Mouse (Mus musculus) heart, adult 2 months (tissue): ENCODE results near the gene Bcas3. TPM values are rescaled to one million over a fixed set of nuclear protein-coding genes. Genes with fewer than 3 reads are reported as not detected.
"Not testable (repeated sequence)": the region's sequence is repeated elsewhere in the genome, so short reads cannot be mapped to it uniquely, and the experiment has no call there.

Experiments used
- DNase-seq, 2 experiments: peaks; one replicate each; pipeline ENCODE4 v3.0.0; 2021
- H3K27ac ChIP-seq: fragments of 200-600 bp; 2 replicates; pipeline ENCODE4 v1.8.1; 2022
- H3K27me3 ChIP-seq: fragments of 200-500 bp; 2 replicates; pipeline ENCODE4 v1.6.1; 2012; ENCODE audit warnings: mild to moderate bottlenecking, low read length, inconsistent platforms, mixed read lengths; ENCODE audit not compliant: control insufficient read depth, insufficient read depth
- H3K36me3 ChIP-seq: fragments of 200-500 bp; 2 replicates; pipeline ENCODE4 v1.6.1; 2012; ENCODE audit warnings: low read length, inconsistent platforms; ENCODE audit not compliant: control insufficient read depth, insufficient read depth
- H3K4me1 ChIP-seq: fragments of 200-500 bp; 2 replicates; pipeline ENCODE4 v1.6.1; 2011; ENCODE audit warnings: low read length; ENCODE audit not compliant: control insufficient read depth, insufficient read depth
- H3K4me3 ChIP-seq: fragments of 200-600 bp; 2 replicates; pipeline ENCODE4 v1.8.1; 2022
- H3K79me2 ChIP-seq: fragments of 200-500 bp; replicated peaks from 2 replicates; pipeline ENCODE4 v1.6.1; 2012; ENCODE audit warnings: mild to moderate bottlenecking, inconsistent platforms, low read length, moderate library complexity, mixed read lengths; ENCODE audit not compliant: control insufficient read depth, insufficient read depth
- H3K9ac ChIP-seq: fragments of 200-500 bp; 2 replicates; pipeline ENCODE4 v1.6.1; 2012; ENCODE audit warnings: low read depth, mild to moderate bottlenecking, control low read depth, inconsistent platforms, low read length, mixed read lengths
- CTCF ChIP-seq: fragments of 200-600 bp; IDR thresholded peaks from 2 replicates; pipeline ENCODE4 v1.8.1; 2022; ENCODE audit warnings: antibody characterized with exemption, mild to moderate bottlenecking, moderate library complexity
- EP300 ChIP-seq: fragments of 200-500 bp; IDR thresholded peaks from 2 replicates; pipeline ENCODE4 v1.6.1; 2011; ENCODE audit warnings: low read depth, low read length, control low read depth; ENCODE audit not compliant: insufficient read depth
- POLR2A ChIP-seq: fragments of 200-500 bp; IDR thresholded peaks from 2 replicates; pipeline ENCODE4 v1.6.1; 2011; ENCODE audit warnings: mild to moderate bottlenecking, low read depth, low read length, control low read depth; ENCODE audit not compliant: insufficient read depth
- WGBS: fragments of 180-500 bp; shearing (Covaris S2); methylation state at CpG from one replicate; pipeline ENCODE4 v1.1.7; 2018; 5-methylcytosine and 5-hydroxymethylcytosine counted together
- intact Hi-C: fragments of 180-260 bp; cut with DNase I; formaldehyde crosslinking; loops from one replicate; pipeline ENCODE4 v1.15.1; 2025
- polyA plus RNA-seq: library from polyadenylated mRNA; depleted of rRNA; stranded (reverse); fragments of >200 nt; gene quantifications from 2 replicates; pipeline ENCODE4 v1.2.3, GENCODE M21; 2012
- total RNA-seq, 2 experiments: library from RNA; stranded (reverse); gene quantifications; 2 replicates each; pipeline ENCODE4 v1.2.3; 2021

Bcas3 gene
- total and polyA plus RNA-seq, 3 experiments: 26.6 to 40.4 (median 36.0) TPM

DNA sequence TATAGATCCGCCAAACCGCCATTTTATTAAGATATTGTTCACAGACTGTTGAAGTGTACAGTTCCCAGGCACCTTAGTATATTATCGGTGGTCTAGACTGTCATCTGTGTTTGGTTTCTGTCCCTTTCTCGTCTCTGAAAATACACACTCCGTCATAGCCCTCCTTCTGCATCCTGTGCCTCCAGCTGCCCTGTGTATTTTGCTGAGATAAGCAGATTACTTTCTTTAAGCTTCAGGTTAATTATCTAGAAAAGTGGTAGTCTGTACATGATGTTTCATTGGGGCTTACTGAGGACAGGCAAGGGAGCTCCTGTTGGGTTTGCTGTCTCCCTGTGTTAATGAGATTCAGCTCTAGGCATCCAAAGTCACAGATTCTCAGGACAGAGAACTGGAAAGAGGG lies 146.6 kb downstream of the Bcas3 start:
- H3K79me2 ChIP-seq: no peaks in the 10 kb centered on the region
- no peak overlapping the region for H3K9ac ChIP-seq
- H3K27me3 ChIP-seq: no peaks in the 10 kb centered on the region
- DNase-seq: no peak
- H3K36me3 ChIP-seq: no peaks in the 10 kb centered on the region; the same call in 1 of the 2 replicates
- intact Hi-C loops: no loop called here
- H3K27ac ChIP-seq: no peak overlapping the region
- no peak overlapping the region for H3K4me3 ChIP-seq
- WGBS: 84% methylated on average over 5 of the region's 5 CpGs
- TF ChIP-seq CTCF (no peak), POLR2A (no peak), EP300 (no peak)
- H3K4me1 ChIP-seq: no peaks in the 10 kb centered on the region

DNA sequence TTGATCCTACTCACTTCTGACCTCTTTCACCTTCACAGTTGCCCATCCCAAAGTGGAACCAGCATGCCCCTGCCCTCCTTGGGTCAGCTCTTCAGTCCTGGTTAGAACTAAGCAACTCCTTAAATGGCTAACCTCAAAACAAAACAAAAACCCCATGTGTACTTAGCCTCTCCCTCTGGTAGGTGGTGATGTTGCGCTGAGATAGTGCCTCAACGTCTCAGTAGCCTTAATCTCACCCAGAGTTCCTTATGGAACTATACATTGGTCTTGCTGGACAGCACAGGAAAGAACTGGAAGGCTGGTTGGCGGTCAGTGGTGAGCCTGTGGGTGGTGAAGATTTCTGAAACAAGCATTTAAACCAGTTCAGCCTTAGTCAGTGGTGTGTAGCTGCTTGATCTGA lies 149.1 kb downstream of the Bcas3 start:
- no peak for DNase-seq
- H3K79me2 ChIP-seq: no peaks in the 10 kb centered on the region
- H3K4me3 ChIP-seq: no peak overlapping the region
- 79% methylated on average over 3 of the region's 3 CpGs for WGBS
- no peak overlapping the region for H3K27ac ChIP-seq
- no peaks in the 10 kb centered on the region for H3K36me3 ChIP-seq
- intact Hi-C loops: no loop called here
- H3K9ac ChIP-seq: no peak overlapping the region
- no peaks in the 10 kb centered on the region for H3K4me1 ChIP-seq
- no peak for TF ChIP-seq CTCF
- TF ChIP-seq POLR2A: no peak
- no peak for TF ChIP-seq EP300
- no peaks in the 10 kb centered on the region for H3K27me3 ChIP-seq

DNA sequence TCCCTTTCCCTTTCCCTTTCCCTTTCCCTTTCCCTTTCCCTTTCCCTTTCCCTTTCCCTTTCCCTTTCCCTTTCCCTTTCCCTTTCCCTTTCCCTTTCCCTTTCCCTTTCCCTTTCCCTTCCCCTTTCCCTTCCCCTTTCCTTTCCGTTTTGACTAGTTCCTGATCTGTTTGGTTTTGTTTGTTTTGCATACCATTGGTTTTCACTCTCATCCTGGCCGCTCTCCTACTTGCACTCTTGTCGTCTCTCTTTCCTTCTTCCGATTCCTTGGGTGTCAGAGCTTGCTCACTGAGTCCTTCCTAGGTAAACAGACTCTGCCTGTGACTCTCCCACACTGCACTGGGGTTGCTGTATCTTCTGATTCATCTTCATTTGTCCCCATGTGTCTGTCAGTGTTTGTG lies 151.8 kb downstream of the Bcas3 start:
- H3K4me3 ChIP-seq, intact Hi-C loops, H3K27me3 ChIP-seq, H3K27ac ChIP-seq, H3K79me2 ChIP-seq, DNase-seq, H3K36me3 ChIP-seq, H3K9ac ChIP-seq, H3K4me1 ChIP-seq: not testable (repeated sequence)
- 79% methylated on average over 4 of the region's 4 CpGs for WGBS

DNA sequence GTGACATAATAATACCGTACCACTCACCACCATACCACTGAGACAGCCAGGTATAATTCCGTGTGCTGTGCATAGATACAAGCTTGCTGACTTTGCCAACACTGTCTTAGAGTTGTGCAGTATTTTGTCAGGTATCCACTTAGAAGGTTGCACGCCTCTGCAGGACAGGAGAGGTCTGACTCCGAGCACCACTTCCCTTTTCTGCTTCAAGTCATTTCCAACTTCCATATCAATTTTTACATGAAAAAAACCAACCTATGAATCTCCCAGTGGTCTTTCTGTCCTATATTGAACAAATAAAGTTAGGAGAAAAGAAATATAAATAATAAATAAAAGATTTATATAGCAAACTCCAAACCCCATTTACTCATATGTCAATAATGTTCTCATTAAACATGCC lies 152.8 kb downstream of the Bcas3 start:
- Histone ChIP-seq H3K27ac (no peak overlapping the region), H3K4me1 (no peaks in the 10 kb centered on the region), H3K27me3 (no peaks in the 10 kb centered on the region), H3K36me3 (no peaks in the 10 kb centered on the region), H3K9ac (no peak overlapping the region), H3K4me3 (no peak overlapping the region), H3K79me2 (no peaks in the 10 kb centered on the region)
- WGBS: 92% methylated on average over 4 of the region's 4 CpGs
- no peak for DNase-seq
- intact Hi-C loops: no loop called here
- TF ChIP-seq CTCF: no peak

DNA sequence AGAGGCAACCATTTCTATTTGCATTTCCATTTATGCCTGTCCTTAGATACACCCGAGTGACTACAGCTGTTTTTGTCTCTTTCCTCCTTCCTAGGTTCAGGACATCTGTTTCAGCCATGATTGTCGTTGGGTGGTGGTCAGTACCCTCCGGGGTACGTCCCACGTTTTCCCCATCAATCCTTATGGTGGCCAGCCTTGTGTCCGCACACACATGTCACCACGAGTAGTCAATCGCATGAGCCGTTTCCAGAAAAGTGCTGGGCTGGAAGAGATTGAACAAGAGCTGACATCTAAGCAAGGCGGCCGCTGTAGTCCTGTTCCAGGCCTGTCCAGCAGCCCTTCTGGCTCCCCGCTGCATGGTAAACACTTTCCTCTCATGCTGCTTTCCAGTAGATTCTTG lies 156.4 kb downstream of the Bcas3 start:
- H3K9ac ChIP-seq: no peak overlapping the region
- no peaks in the 10 kb centered on the region for H3K79me2 ChIP-seq
- H3K27me3 ChIP-seq: no peaks in the 10 kb centered on the region
- WGBS: 92% methylated on average over 12 of the region's 12 CpGs
- peaks cover 2% of the 10 kb centered on the region; the same call in 1 of the 2 replicates for H3K36me3 ChIP-seq
- H3K4me3 ChIP-seq: no peak overlapping the region
- TF ChIP-seq POLR2A (no peak), EP300 (no peak), CTCF (no peak)
- no peak overlapping the region for H3K27ac ChIP-seq
- H3K4me1 ChIP-seq: peaks cover 3% of the 10 kb centered on the region
- no peak for DNase-seq
- intact Hi-C loops: no loop called here

DNA sequence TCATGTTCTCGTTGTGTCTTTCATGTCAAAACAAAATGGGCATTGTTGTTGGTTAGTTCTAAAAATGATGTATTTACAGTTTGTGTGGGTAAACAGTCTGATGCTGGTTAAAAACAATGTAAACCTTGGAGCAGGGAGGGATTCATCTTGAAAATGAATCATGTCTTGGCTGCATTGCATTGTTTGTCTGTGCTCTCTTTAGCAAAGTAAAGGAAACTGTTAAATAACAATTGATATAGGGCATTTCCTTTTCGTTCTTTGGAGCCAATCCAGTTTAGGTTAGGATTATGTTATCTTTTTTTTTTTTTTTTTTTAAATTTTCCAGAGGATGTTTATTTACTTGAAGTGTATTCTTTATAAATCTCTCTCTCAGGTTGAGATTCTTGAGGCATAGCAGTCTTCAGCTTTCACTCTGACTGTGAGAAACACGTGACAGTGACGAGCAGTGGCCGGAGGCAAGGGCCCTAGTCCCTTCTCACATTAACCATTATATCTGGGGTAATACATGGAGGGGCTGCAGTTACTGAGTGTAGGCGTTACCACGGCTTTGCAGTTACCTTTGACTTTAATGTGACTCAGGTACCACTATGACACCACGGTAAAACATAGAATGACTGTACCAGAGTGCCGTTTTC lies 158.4 kb downstream of the Bcas3 start:
- Histone ChIP-seq H3K79me2 (no peaks in the 10 kb centered on the region), H3K27me3 (no peaks in the 10 kb centered on the region), H3K4me3 (no peak overlapping the region), H3K36me3 (peaks cover 2% of the 10 kb centered on the region; the same call in 1 of the 2 replicates), H3K9ac (no peak overlapping the region), H3K27ac (peak overlapping the region; percentile 59), H3K4me1 (peaks cover 3% of the 10 kb centered on the region)
- TF ChIP-seq EP300: no peak
- TF ChIP-seq POLR2A: no peak
- TF ChIP-seq CTCF: no peak
- intact Hi-C loops: no loop called here
- WGBS: 54% methylated on average over 9 of the region's 9 CpGs
- DNase-seq: no peak
